Mouse (Mus musculus) E14TG2a.4 (cell line): ENCODE results near the gene Pbxip1.

Experiments used
- H3K27me3 ChIP-seq: 2 replicates; pipeline ENCODE4 v1.6.1; 2014; ENCODE audit warnings: low read length, control low read depth; ENCODE audit not compliant: insufficient read depth
- H3K36me3 ChIP-seq: 2 replicates; pipeline ENCODE4 v1.6.1; 2014; ENCODE audit warnings: low read length, control low read depth; ENCODE audit not compliant: insufficient read depth
- H3K4me1 ChIP-seq: replicated peaks from 2 replicates; pipeline ENCODE4 v1.6.1; 2014; ENCODE audit warnings: low read depth, low read length, control low read depth
- H3K4me3 ChIP-seq: replicated peaks from 2 replicates; pipeline ENCODE4 v1.5.1; 2014; ENCODE audit warnings: mild to moderate bottlenecking, low read length
- H3K9me3 ChIP-seq: 2 replicates; pipeline ENCODE4 v1.6.1; 2014; ENCODE audit warnings: low read length, control low read depth
- CTCF ChIP-seq: conservative IDR thresholded peaks from 2 replicates; pipeline ENCODE4 v1.5.1; 2014; ENCODE audit warnings: low read length
- NANOG ChIP-seq: IDR thresholded peaks from 2 replicates; pipeline ENCODE4 v1.6.1; 2014; ENCODE audit warnings: borderline replicate concordance, low read length, mixed read lengths
- POU5F1 ChIP-seq: IDR thresholded peaks from 2 replicates; pipeline ENCODE4 v1.6.1; 2014; ENCODE audit warnings: low read length, borderline replicate concordance

The Pbxip1 gene

GRCm38 (mm10) chr3:89484766-89485524 lies 48.4 kb downstream of the Pbxip1 start:
- TF ChIP-seq CTCF, result peak; percentile 99
- TF ChIP-seq NANOG, result no peak
- no peak for TF ChIP-seq POU5F1
- H3K4me3 ChIP-seq, result peak overlapping the region; percentile 60

GRCm38 (mm10) chr3:89486111-89486510 lies 49.6 kb downstream of the Pbxip1 start:
- Histone ChIP-seq H3K4me3 (no peak overlapping the region), H3K36me3 (no peaks in the 10 kb centered on the region), H3K9me3 (no peaks in the 10 kb centered on the region), H3K4me1 (peaks cover 28% of the 10 kb centered on the region), H3K27me3 (peaks cover 18% of the 10 kb centered on the region)
- TF ChIP-seq CTCF (no peak), NANOG (no peak), POU5F1 (no peak)

More at GRCm38 (mm10) chr3:89484766-89485524, 48.4 kb downstream of the Pbxip1 start:
- Histone ChIP-seq H3K36me3 (no peaks in the 10 kb centered on the region), H3K27me3 (peaks cover 18% of the 10 kb centered on the region), H3K9me3 (no peaks in the 10 kb centered on the region), H3K4me1 (peaks cover 21% of the 10 kb centered on the region)

- Histone ChIP-seq H3K4me1 (peaks cover 28% of the 10 kb centered on the region), H3K9me3 (no peaks in the 10 kb centered on the region), H3K27me3 (peaks cover 18% of the 10 kb centered on the region), H3K4me3 (no peak overlapping the region), H3K36me3 (no peaks in the 10 kb centered on the region)
- no peak for TF ChIP-seq CTCF
- TF ChIP-seq NANOG, result no peak
- no peak for TF ChIP-seq POU5F1
These were observed 50.6 kb downstream of the Pbxip1 start for GRCm38 (mm10) chr3:89486916-89487702.

- no peaks in the 10 kb centered on the region for H3K36me3 ChIP-seq
- no peak overlapping the region for H3K4me3 ChIP-seq
- no peaks in the 10 kb centered on the region for H3K9me3 ChIP-seq
- H3K27me3 ChIP-seq, result peaks cover 22% of the 10 kb centered on the region
- H3K4me1 ChIP-seq, result peaks cover 26% of the 10 kb centered on the region
- TF ChIP-seq POU5F1, result no peak
- TF ChIP-seq CTCF, result no peak
- no peak for TF ChIP-seq NANOG
These were observed 54.3 kb downstream of the Pbxip1 start for GRCm38 (mm10) chr3:89490790-89491189.

- no peaks in the 10 kb centered on the region for H3K9me3 ChIP-seq
- H3K4me3 ChIP-seq, result no peak overlapping the region
- peaks cover 22% of the 10 kb centered on the region for H3K27me3 ChIP-seq
- no peaks in the 10 kb centered on the region for H3K36me3 ChIP-seq
- peaks cover 26% of the 10 kb centered on the region for H3K4me1 ChIP-seq
- TF ChIP-seq NANOG (no peak), CTCF (no peak), POU5F1 (no peak)
These were observed 55.1 kb downstream of the Pbxip1 start for GRCm38 (mm10) chr3:89491559-89491958.

- Histone ChIP-seq H3K4me3 (no peak overlapping the region), H3K36me3 (no peaks in the 10 kb centered on the region), H3K4me1 (peaks cover 26% of the 10 kb centered on the region), H3K9me3 (no peaks in the 10 kb centered on the region), H3K27me3 (0 out of 2 replicates have a peak, but pooled peaks cover 12% of the 10 kb centered on the region)
- no peak for TF ChIP-seq CTCF
- TF ChIP-seq NANOG, result no peak
- TF ChIP-seq POU5F1, result no peak
These were observed 56.2 kb downstream of the Pbxip1 start for GRCm38 (mm10) chr3:89492701-89493151.

- Histone ChIP-seq H3K4me3 (no peak overlapping the region), H3K9me3 (no peaks in the 10 kb centered on the region), H3K36me3 (no peaks in the 10 kb centered on the region), H3K27me3 (0 out of 2 replicates have a peak, but pooled peaks cover 4% of the 10 kb centered on the region), H3K4me1 (peaks cover 24% of the 10 kb centered on the region)
- TF ChIP-seq POU5F1 (no peak), CTCF (peak; percentile 79), NANOG (no peak)
These were observed 58.1 kb downstream of the Pbxip1 start for GRCm38 (mm10) chr3:89494630-89495029.

- TF ChIP-seq POU5F1, result no peak
- peak; percentile 45 for TF ChIP-seq CTCF
- Histone ChIP-seq H3K36me3 (no peaks in the 10 kb centered on the region), H3K4me1 (peaks cover 10% of the 10 kb centered on the region), H3K9me3 (no peaks in the 10 kb centered on the region), H3K4me3 (no peak overlapping the region), H3K27me3 (0 out of 2 replicates have a peak, but pooled peaks cover 4% of the 10 kb centered on the region)
These were observed 59.9 kb downstream of the Pbxip1 start for GRCm38 (mm10) chr3:89496366-89496765.
